Mouse (Mus musculus): ENCODE results near the gene Ggt1.

- no peak for TF ChIP-seq BHLHE40 (IDR thresholded peaks at IDR 0.05; ENCODE audit: low read depth, low read length)
- TF ChIP-seq POLR2A (IDR thresholded peaks at IDR 0.05; ENCODE audit: low read depth, low read length), result no peak
- no peak for TF ChIP-seq CHD2 (IDR thresholded peaks at IDR 0.05; ENCODE audit: low read length)
- TF ChIP-seq CHD1 (IDR thresholded peaks at IDR 0.05; ENCODE audit: low read depth, low read length), result no peak
These were observed 66.1 kb downstream of the Ggt1 start for GRCm38 (mm10) chr10:75627490-75627889.
